8 mouse cellular contexts compared by ENCODE assay signal in genomic region chr3:96696198-96696765, GRCm38 (mm10). TPM values are rescaled to one million over a fixed set of nuclear protein-coding genes. Genes with fewer than 3 reads are reported as not detected.
A peak's percentile ranks its signal among the peaks of the same experiment; 100 is the strongest.
DNase-seq lines count a peak whose midpoint lies in the region; ATAC-seq and TF ChIP-seq lines count a peak whose summit lies in the region.

Pias3 (plus strand) TSS chr3:96696384.

- in situ Hi-C loops in CH12.LX (cut with MboI; ENCODE audit: low pct_ligation_motif_present, low pct_unique_long_range_greater_than_20kb, low sequenced_read_pairs): no loop called here

- TF ChIP-seq CTCF in CH12.LX (conservative IDR thresholded peaks at IDR 0.05 in 1 of 2, IDR thresholded peaks at IDR 0.05 in 1 of 2; ENCODE audit: low read depth in 2 of 2, low read length in 2 of 2): no peak
- TF ChIP-seq CTCF in lung, adult 2 months (IDR thresholded peaks at IDR 0.05; ENCODE audit: insufficient read depth, low read length): no peak

- peak within 1 kb of the TSS; percentile 79 for H3K9ac ChIP-seq in CH12.LX (ENCODE audit: insufficient read depth, low read depth)
- peak within 1 kb of the TSS; percentile 95 for H3K9ac ChIP-seq in heart, embryonic 16.5 days (ENCODE audit: low read length)
- H3K9ac ChIP-seq in neural tube, embryonic 15.5 days (replicated peaks): peak within 1 kb of the TSS; percentile 71

- peaks cover 4% of the 10 kb centered on the region for H3K79me2 ChIP-seq in CH12.LX (replicated peaks; ENCODE audit: control insufficient read depth, extremely low read depth, insufficient read depth, poor library complexity, severe bottlenecking)

- peaks cover 10 to 25% of the 10 kb centered on the region in 2 experiments for H3K36me3 ChIP-seq in CH12.LX (replicated peaks in 1 of 2; ENCODE audit: control insufficient read depth in 1 of 2, insufficient read depth in 1 of 2, low read length in 1 of 2)
- peaks cover 16% of the 10 kb centered on the region for H3K36me3 ChIP-seq in heart, embryonic 16.5 days (ENCODE audit: control insufficient read depth, insufficient read depth)
- peaks cover 5% of the 10 kb centered on the region; the same call in 1 of the 2 replicates for H3K36me3 ChIP-seq in neural tube, embryonic 15.5 days

- peak within 1 kb of the TSS; percentile 73 for H3K27ac ChIP-seq in CH12.LX (ENCODE audit: insufficient read depth, low read depth)
- H3K27ac ChIP-seq in heart, embryonic 16.5 days (ENCODE audit: low read length): peak within 1 kb of the TSS; percentile 95
- peak within 1 kb of the TSS; percentile 90 for H3K27ac ChIP-seq in neural tube, embryonic 15.5 days (replicated peaks)

- WGBS in heart, embryonic 16.5 days: under 1% methylated on average over 34 of the region's 35 CpGs
- under 1% methylated on average over 35 of the region's 35 CpGs for WGBS in lung, adult 2 months
- 0% methylated on average over 35 of the region's 35 CpGs for whole genome bisulfite sequencing in neural tube, embryonic 15.5 days

- H3K9me3 ChIP-seq in CH12.LX (replicated peaks; ENCODE audit: low read length): no peaks in the 10 kb centered on the region
- H3K9me3 ChIP-seq in heart, embryonic 16.5 days (replicated peaks; ENCODE audit: control insufficient read depth, low read length): no peaks in the 10 kb centered on the region
- no peaks in the 10 kb centered on the region for H3K9me3 ChIP-seq in neural tube, embryonic 15.5 days (replicated peaks)

- H3K4me1 ChIP-seq in CH12.LX (ENCODE audit: control insufficient read depth in 1 of 2, insufficient read depth in 2 of 2): peaks cover 5 to 40% of the 10 kb centered on the region in 2 experiments; a peak in 3 of 4 replicates
- H3K4me1 ChIP-seq in heart, embryonic 16.5 days (ENCODE audit: control insufficient read depth, insufficient read depth, low read length): peaks cover 21% of the 10 kb centered on the region
- H3K4me1 ChIP-seq in lung, adult 2 months (ENCODE audit: control insufficient read depth, insufficient read depth, low read length): 0 out of 2 replicates have a peak, but pooled peaks cover 4% of the 10 kb centered on the region
- peaks cover 18% of the 10 kb centered on the region for H3K4me1 ChIP-seq in neural tube, embryonic 15.5 days

- TF ChIP-seq POLR2A in CH12.LX (IDR thresholded peaks at IDR 0.05; ENCODE audit: low read depth, low read length): peak; percentile 51
- peak; percentile 75; the same call in 1 of the 2 replicates for TF ChIP-seq POLR2A in lung, adult 2 months (IDR thresholded peaks at IDR 0.05; ENCODE audit: borderline replicate concordance, extremely low read depth, low read depth, low read length)

- peak within 1 kb of the TSS; percentile 65 to 97 (median 91) for H3K4me3 ChIP-seq in CH12.LX (replicated peaks in 1 of 3; ENCODE audit: low read depth in 2 of 3, low read length in 2 of 3, poor library complexity in 1 of 3)
- peak within 1 kb of the TSS; percentile 93 for H3K4me3 ChIP-seq in heart, embryonic 16.5 days (ENCODE audit: low read length)
- peak within 1 kb of the TSS; percentile 99 for H3K4me3 ChIP-seq in lung, adult 2 months (replicated peaks; ENCODE audit: extremely low read depth, low read depth, low read length)
- H3K4me3 ChIP-seq in neural tube, embryonic 15.5 days (replicated peaks): peak within 1 kb of the TSS; percentile 78

- dilution Hi-C loops in CH12.LX (cut with MboI; ENCODE audit: extremely low pct_ligation_motif_present, extremely low pct_unique_long_range_greater_than_20kb, low sequenced_read_pairs): no loop called here

- H3K27me3 ChIP-seq in CH12.LX (replicated peaks): no peaks in the 10 kb centered on the region
- no peaks in the 10 kb centered on the region for H3K27me3 ChIP-seq in heart, embryonic 16.5 days (ENCODE audit: control insufficient read depth, insufficient read depth, low read length)
- no peaks in the 10 kb centered on the region for H3K27me3 ChIP-seq in neural tube, embryonic 15.5 days (replicated peaks)

- no peak for TF ChIP-seq RAD21 in CH12.LX (IDR thresholded peaks at IDR 0.05; ENCODE audit: low read depth, low read length)

- peak; percentile 87 for ATAC-seq in heart, embryonic 16.5 days (replicated peaks; ENCODE audit: extremely low read depth, insufficient read depth, low FRiP score)
- ATAC-seq in neural tube, embryonic 15.5 days (ENCODE audit: low FRiP score): peak; percentile 51

- DNase-seq in CH12.LX (ENCODE audit: extremely low read depth): peak; percentile 84
- peak; percentile 32 for DNase-seq in c-Kit-negative CD71-positive TER-119-positive erythroid progenitor cells, embryonic 14.5 days (ENCODE audit: low read depth, low spot score)
- DNase-seq in fibroblast of lung, adult 2 months (ENCODE audit: low read depth): peak; percentile 53
- peak; percentile 91 to 94 for DNase-seq in kidney, postnatal 36 days
- DNase-seq in lung, adult 2 months: peak; percentile 84
- peak; percentile 40 to 47 for DNase-seq in thymus, adult 18-20 months

- H3K4me2 ChIP-seq in CH12.LX (ENCODE audit: insufficient read depth, low read depth, poor library complexity, severe bottlenecking): peak within 1 kb of the TSS; percentile 88
- peak within 1 kb of the TSS; percentile 90 for H3K4me2 ChIP-seq in heart, embryonic 16.5 days (ENCODE audit: low read depth, low read length)
- H3K4me2 ChIP-seq in neural tube, embryonic 15.5 days: peak within 1 kb of the TSS; percentile 70

- no peak for TF ChIP-seq EP300 in CH12.LX (IDR thresholded peaks at IDR 0.05; ENCODE audit: low read length)

TF ChIP-seq in CH12.LX, 34 proteins besides CTCF, POLR2A, EP300 and RAD21:
- TF ChIP-seq MXI1 (IDR thresholded peaks at IDR 0.05; ENCODE audit: low read depth, low read length) (peak; percentile 38; the same call in 1 of the 2 replicates), TCF12 (IDR thresholded peaks at IDR 0.05; ENCODE audit: low read depth, low read length) (peak; percentile 49), SMC3 (IDR thresholded peaks at IDR 0.05; ENCODE audit: low read depth, low read length) (no peak), ZMIZ1 (IDR thresholded peaks at IDR 0.05; ENCODE audit: low read depth, low read length) (0 out of 2 replicates have a peak, but pooled peaks have one; percentile 28), SIN3A (IDR thresholded peaks at IDR 0.05; ENCODE audit: low read length) (no peak), TBP (conservative IDR thresholded peaks at IDR 0.05; ENCODE audit: low read depth, low read length) (0 out of 2 replicates have a peak, but pooled peaks have one; percentile 49), HCFC1 (IDR thresholded peaks at IDR 0.05; ENCODE audit: low read depth, low read length) (no peak), PAX5 (IDR thresholded peaks at IDR 0.05; ENCODE audit: low read length) (no peak), MAZ (IDR thresholded peaks at IDR 0.05; ENCODE audit: low read depth, low read length) (no peak), UBTF (IDR thresholded peaks at IDR 0.05; ENCODE audit: low read depth, low read length) (peak; percentile 80), NELFE (IDR thresholded peaks at IDR 0.05; ENCODE audit: low read depth, low read length) (0 out of 2 replicates have a peak, but pooled peaks have one; percentile 18)

RNA-seq across cellular contexts. Expression of gene Pias3, which starts in this region (rescaled TPM):
- total RNA-seq in CH12.LX (2012; rRNA removed) (10.2 and 13.1 TPM in 2 replicates), CH12.LX (2014; rRNA removed) (5.9 and 6.3 TPM in 2 replicates)
- 20.2 and 21.4 TPM in 2 replicates for polyA plus RNA-seq in CH12.LX (2012; ENCODE audit: insufficient read length, low read depth)
- 33.6 and 37.5 TPM in 2 replicates for polyA plus RNA-seq in heart, embryonic 16.5 days (2015; fragmentation: Nextera tagmentation; extraction: Ambion mirVana)
- 39.3 and 44.1 TPM in 2 replicates for polyA plus RNA-seq in lung, adult 2 months (2012; rRNA removed)
- polyA plus RNA-seq in neural tube, embryonic 15.5 days (2015; fragmentation: Nextera tagmentation; extraction: Ambion mirVana): 36.2 and 39.4 TPM in 2 replicates

Comparison
In these comparisons a context has a peak if more than half of its experiments do, and no peak if none do; other contexts are left out.
1. Peak in every context shown above with its lines: DNase-seq, ATAC-seq, H3K4me3 ChIP-seq and H3K27ac ChIP-seq.
2. DNase-seq: peak in every context shown above with its lines; median percentile 92 in kidney, postnatal 36 days; 84 in CH12.LX; 84 in lung, adult 2 months; 53 in fibroblast of lung, adult 2 months; 44 in thymus, adult 18-20 months; 32 in c-Kit-negative CD71-positive TER-119-positive erythroid progenitor cells, embryonic 14.5 days.